Mouse (Mus musculus) testis, adult 2 months (tissue): ENCODE results near the gene Lrrc66.

Experiments
- CTCF ChIP-seq: fragments of 200-500 bp; IDR thresholded peaks from 2 replicates; pipeline ENCODE4 v1.5.1; 2012; ENCODE audit warnings: low read depth, mild to moderate bottlenecking, inconsistent platforms, low read length, moderate library complexity; ENCODE audit not compliant: control insufficient read depth, insufficient read depth, insufficient replicate concordance
- POLR2A ChIP-seq: fragments of 200-500 bp; IDR thresholded peaks from 2 replicates; pipeline ENCODE4 v1.6.1; 2012; ENCODE audit warnings: low read depth, mild to moderate bottlenecking, inconsistent platforms, low read length, moderate library complexity; ENCODE audit not compliant: control insufficient read depth

DNA sequence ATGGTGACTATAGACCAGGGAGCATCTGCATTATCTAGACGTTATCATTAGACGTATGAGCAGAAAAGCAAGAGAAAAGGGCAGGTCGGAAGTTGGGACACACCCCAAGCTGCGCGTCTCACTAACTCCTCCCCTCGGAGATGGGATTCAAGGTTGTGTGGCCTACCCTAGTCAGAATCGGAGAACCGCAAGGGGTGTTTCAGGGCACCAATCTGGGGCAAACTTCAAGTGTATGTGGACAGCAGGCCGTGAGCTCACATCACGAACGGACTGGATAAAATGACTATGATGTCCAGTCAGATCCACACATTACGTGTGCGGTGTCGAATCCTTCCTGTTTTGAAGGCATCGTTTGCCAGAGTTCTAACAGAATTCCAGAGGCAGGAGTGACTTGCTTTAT is 4.3 kb downstream of the Lrrc66 start:
- TF ChIP-seq CTCF (no peak), POLR2A (no peak)
